Mouse (Mus musculus) small intestine, adult 2 months (tissue): Measurements from ENCODE around the gene Lsamp.

Experiments
- CTCF ChIP-seq: fragments of 200-500 bp; IDR thresholded peaks from 2 replicates; pipeline ENCODE4 v1.5.1; 2012; ENCODE audit warnings: low read depth, mild to moderate bottlenecking, control low read depth, inconsistent platforms, low read length, moderate library complexity, mixed read lengths; ENCODE audit not compliant: insufficient replicate concordance, insufficient read length; ENCODE audit errors: extremely low read depth
- POLR2A ChIP-seq: fragments of 200-500 bp; IDR thresholded peaks from 2 replicates; pipeline ENCODE4 v1.6.1; 2012; ENCODE audit warnings: low read depth, mild to moderate bottlenecking, control low read depth, inconsistent platforms, low read length, moderate library complexity

DNA sequence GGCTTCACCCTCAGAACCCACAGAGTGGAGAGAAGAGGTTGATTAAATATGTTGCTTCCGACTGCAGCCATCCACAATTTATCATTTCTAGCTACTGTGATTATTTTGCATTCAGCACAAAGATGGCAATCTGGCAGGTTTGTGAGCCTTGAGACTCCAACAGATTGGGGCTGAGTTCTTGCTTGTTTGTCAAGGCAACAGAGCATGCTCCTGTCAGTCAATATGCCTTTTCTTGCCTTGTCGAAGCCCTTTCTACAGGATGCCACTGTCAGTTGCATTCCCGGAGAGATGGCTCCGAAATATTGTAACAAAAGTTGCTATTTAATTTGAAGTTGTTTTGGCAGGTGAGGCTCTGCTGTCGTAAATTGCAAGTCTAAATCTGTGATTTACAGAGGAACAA lies 643.0 kb downstream of the Lsamp start:
- no peak for TF ChIP-seq CTCF
- no peak for TF ChIP-seq POLR2A
